Mouse (Mus musculus) heart, postnatal 25 days (tissue): ENCODE results near the gene Bora. TPM values are rescaled to one million over a fixed set of nuclear protein-coding genes. Genes with fewer than 3 reads are reported as not detected.

Experiments used
- DNase-seq: peaks from one replicate; pipeline ENCODE4 v3.0.0; 2022; ENCODE audit warnings: low spot score
- intact Hi-C: fragments of 180-260 bp; cut with DNase I; formaldehyde crosslinking; loops from one replicate; pipeline ENCODE4 v1.15.1; 2025
- total RNA-seq, 2 experiments: library from RNA; stranded (reverse); gene quantifications; 2 replicates each; pipeline ENCODE4 v1.2.3; 2021

Bora gene
- total RNA-seq, 2 experiments from 2014 or later = 0.83 to 1.1 TPM

DNA sequence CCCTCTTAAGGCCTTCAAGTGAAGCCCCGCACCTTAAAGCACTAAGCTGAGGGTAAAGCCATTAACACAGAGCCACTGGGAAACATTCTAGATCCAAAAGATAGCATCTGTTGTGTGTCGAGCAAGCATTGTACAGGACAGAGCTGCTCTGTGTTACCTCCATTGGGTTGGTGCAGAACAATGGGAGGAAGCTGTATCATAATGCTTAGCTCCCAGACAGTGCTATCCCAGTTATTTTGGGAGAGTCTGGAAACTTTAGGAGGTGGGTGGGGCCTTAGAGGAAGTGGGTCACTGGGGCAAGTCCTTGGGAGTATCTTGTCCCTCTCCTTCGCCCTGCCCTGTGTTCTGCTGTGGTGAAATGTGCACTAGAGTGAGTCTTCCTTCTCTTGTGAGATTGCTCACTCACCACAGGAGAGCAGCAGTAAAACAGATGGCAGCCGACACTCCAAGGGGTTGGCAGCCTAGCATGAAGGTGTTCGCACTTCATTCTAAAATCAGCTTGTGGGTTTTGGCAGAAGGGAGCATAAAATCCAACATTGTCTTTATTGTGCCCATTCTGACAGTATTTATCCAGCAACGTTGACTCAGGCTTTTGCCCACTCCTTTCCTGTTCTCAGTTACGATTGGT is 13.1 kb downstream of the Bora start:
- no peak for DNase-seq
- intact Hi-C loops = no loop called here

GRCm38 (mm10) chr14:99060616-99061015 is 14.6 kb downstream of the Bora start:
- no peak for DNase-seq
- intact Hi-C loops = no loop called here

- intact Hi-C loops = no loop called here
- DNase-seq = no peak
Observed at GRCm38 (mm10) chr14:99063091-99063490, 17.1 kb downstream of the Bora start.

- no peak for DNase-seq
- intact Hi-C loops = no loop called here
Observed at GRCm38 (mm10) chr14:99071146-99071545, 25.1 kb downstream of the Bora start.

GRCm38 (mm10) chr14:99088947-99089346 is 42.9 kb downstream of the Bora start:
- intact Hi-C loops = no loop called here
- DNase-seq = no peak

- intact Hi-C loops = loop anchor here (2.0 kb wide), 1 partner anchor 53 kb away; the partner anchor contains the start of genes Bora and Mzt1
Observed at GRCm38 (mm10) chr14:99099267-99099966, 53.4 kb downstream of the Bora start, which contains the start of the genes Pibf1 and Dis3. TSS of gene Pibf1 (plus strand) at chr14:99099424. TSS of gene Dis3 (minus strand) at chr14:99099770.

DNA sequence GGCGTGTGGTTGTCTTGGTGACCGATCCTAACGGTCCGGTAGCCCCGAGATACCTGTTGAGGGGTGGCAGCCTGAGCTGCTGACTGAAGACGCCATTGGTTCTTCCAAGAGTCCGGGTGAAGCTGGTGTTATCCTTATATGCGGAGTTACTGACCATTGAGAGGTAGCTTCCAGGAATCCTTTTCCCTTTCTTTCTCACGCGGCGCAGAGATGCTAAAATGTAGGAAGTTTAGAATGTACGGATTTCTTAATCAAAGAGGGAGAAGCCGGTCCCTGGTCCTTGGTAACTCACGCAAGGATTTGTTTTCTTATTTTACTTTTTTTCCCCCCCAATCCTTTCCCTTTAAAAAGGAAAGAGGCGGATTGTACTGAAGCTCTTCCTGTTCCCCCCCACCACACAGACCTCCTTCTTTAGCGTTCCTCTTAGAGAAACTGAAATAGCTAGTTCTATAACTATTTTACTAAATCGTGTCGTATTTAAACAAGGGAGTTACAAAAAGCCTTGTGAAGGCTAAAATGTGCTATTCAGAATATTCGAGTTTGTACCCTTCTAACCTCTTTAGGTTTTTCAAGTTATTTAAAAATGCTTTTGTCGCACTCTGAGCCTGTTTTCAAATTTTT is 54.1 kb downstream of the Bora start:
- intact Hi-C loops = loop anchor here (2.0 kb wide), 1 partner anchor 53 kb away; the partner anchor contains the start of genes Bora and Mzt1
- DNase-seq = no peak

More at GRCm38 (mm10) chr14:99099267-99099966, 53.4 kb downstream of the Bora start, which contains the start of the genes Pibf1 and Dis3:
- peak; percentile 94 for DNase-seq

DNA sequence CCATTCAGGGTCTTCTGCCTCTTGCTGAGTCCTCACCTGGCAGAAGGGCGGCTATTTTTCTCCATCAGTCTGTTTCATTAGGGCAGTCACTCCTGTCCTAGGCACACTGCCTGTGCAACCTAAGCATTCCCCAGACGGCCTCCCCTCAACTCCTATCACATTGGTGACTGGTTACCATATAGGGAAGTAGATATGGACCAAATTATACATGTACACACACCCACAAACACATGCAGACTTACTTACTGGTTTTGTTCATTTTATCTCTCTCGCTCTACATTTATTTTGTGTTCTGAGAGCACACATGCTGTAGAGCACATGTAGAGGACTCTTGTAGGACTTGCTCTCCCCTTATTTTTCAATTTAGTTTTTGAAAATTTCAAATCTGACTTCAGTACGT is 57.0 kb downstream of the Bora start:
- DNase-seq = no peak
- intact Hi-C loops = no loop called here

- intact Hi-C loops = no loop called here
Observed at GRCm38 (mm10) chr14:99104542-99105123, 58.6 kb downstream of the Bora start.

GRCm38 (mm10) chr14:99106671-99107070 is 60.6 kb downstream of the Bora start:
- intact Hi-C loops = no loop called here
- DNase-seq = no peak

More at GRCm38 (mm10) chr14:99104542-99105123, 58.6 kb downstream of the Bora start:
- DNase-seq = no peak

DNA sequence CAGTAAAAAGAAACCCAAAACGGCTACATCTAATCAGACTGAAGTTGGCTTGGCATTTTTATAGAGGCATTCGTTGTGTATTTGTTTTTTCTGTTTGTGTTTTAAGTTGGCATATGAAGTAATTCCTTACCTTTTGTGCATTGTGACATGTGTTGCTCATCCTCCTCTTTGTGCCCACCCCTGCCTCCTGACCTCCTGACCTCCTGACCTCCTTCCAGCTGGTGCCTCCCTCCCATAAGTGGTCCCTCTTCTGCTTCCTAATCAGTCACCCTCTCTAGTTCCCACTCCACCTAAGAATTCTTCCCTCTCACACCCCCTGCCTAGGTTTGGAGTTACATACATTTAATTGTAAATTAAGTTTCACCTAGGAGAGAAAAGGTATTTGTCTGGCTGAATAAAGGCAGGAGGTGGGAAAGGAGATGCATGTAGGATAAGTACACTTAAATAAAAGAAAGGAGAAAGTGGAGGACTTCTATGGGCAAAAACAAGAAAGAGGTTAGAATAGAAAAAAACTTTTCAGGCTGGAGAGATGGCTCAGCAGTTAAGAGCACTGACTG is 61.7 kb downstream of the Bora start:
- no peak for DNase-seq
- intact Hi-C loops = no loop called here

DNA sequence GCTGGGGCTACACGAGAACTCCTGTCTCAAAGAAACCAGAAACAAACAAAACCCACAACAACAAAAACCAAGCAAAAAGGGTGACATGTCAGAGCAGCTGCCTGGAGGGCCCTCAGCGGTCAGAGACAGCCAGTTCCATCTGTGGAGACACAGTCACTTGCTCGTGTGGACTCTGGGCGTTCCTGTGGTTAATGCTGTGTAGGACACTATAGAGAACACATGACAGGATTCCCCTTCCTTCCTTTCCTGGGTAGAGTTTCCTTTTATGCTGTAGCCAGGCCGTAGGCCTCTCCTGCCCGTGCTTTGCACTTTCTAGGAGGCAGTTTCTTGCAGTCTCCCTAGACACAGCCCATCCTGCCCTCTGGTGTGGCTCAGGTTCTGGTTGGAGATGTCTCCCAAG is 62.7 kb downstream of the Bora start:
- intact Hi-C loops = no loop called here
- DNase-seq = no peak

- intact Hi-C loops = no loop called here
- DNase-seq = no peak
Observed at GRCm38 (mm10) chr14:99117576-99117975, 71.6 kb downstream of the Bora start.

DNA sequence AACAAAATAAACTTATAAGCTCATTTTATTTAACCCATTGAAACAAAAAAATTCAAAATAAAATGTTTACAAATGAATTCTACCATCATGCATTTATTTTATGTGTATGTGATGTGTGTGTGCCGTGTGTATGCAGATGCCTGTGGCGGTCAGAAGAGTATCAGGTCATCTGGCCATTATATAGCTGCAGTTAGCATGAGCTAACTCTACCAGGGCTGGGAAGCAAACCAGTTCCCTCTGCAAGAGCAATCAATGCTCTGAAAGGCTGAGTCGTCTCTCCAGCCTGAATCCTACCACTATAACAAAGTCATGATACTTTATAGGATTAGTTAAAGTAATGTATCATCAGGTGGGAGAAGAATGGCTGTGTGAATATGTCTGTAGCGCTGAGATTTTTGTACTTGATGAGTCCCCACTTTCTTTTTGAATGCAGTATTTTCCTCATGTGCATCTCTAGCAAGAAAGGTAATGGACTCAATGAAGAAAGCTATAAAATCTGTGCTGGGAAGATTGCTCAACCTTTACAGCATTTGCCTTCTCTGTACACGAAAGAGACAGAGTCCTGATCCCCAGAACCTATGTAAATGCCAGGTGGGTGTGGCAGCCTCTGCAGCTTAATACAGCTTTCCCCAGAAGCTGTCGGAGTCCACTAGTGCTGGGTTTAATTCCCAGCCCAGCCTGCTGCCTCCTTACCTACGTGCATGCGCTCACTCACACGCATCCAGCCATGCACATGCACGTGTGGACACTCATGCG is 75.7 kb downstream of the Bora start:
- no peak for DNase-seq
- intact Hi-C loops = no loop called here

DNA sequence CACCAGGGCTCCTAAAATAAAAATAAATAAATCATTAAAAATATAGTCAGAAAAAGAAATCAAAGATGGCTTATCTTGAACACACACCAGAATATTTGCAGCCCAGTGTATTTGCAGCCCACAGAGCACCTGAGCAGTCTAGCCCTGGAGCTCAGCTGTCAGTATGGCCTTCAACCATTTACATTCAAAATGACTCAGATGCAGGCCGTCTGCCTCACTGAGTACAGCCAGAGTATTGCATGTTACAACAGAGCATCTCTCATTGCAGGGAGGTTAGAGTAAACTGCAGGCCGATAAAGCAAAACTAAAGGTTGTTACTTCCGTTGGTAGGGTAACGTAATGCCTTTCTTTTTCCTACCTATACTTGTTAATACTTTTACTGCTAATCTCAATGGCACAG is 78.1 kb downstream of the Bora start:
- intact Hi-C loops = no loop called here
- no peak for DNase-seq

Other genes with a start within 250 kb of the Bora start
- gene Rpl36a-ps1, start 51.9 kb upstream of the Bora start, total RNA-seq = 1 to 10 TPM; 1.6 to 1.7 TPM
- 10 to 100 TPM; 33.0 to 33.6 TPM for gene Mzt1, start 88 bp upstream of the Bora start, total RNA-seq
- 1 to 10 TPM; 7.4 to 7.8 TPM for gene Pibf1, start 53.2 kb downstream of the Bora start, total RNA-seq
- gene Dis3, start 53.5 kb downstream of the Bora start, total RNA-seq = 10 to 100 TPM; 10.5 to 11.6 TPM